Mouse (Mus musculus) ES-Bruce4 (cell line): Measurements from ENCODE around the gene Lgals1.

ENCODE experiments used
- CTCF ChIP-seq: IDR thresholded peaks from one replicate; pipeline ENCODE4 v1.8.1; 2011; ENCODE audit warnings: low read depth, low read length
- EP300 ChIP-seq: IDR thresholded peaks from 2 replicates; pipeline ENCODE4 v1.6.1; 2011; ENCODE audit warnings: low read depth, low read length; ENCODE audit not compliant: insufficient read depth
- POLR2A ChIP-seq: IDR thresholded peaks from one replicate; pipeline ENCODE4 v1.8.1; 2011; ENCODE audit warnings: low read length; ENCODE audit not compliant: insufficient read depth

DNA sequence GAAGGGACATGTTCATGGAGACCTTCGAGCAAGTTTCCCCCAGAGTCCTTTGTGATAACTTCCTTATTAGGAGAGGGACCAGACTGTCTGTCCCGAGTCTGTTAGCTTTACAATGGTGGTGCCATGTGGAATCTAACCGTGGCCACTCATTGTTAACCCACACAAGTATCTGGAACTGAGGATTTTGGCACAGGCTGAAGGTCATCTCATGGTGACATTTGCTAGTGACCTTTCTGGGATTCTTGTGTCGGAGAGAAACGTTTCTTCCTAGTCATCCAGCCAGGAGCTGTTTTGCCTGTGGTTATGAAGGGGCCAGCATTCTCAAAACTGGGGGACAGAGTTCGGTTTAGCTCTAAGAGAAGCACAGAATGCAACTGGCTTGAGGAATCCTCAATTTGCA, 45.1 kb downstream of the Lgals1 start:
- no peak for TF ChIP-seq POLR2A
- no peak for TF ChIP-seq EP300
- no peak for TF ChIP-seq CTCF
